Mouse (Mus musculus) liver, embryonic 15.5 days (tissue): ENCODE measurements around the gene Cdk4. TPM values are rescaled to one million over a fixed set of nuclear protein-coding genes. Genes with fewer than 3 reads are reported as not detected.
A peak's percentile ranks its signal among the peaks of the same experiment; 100 is the strongest.
"Not testable (repeated sequence)": the region's sequence is repeated elsewhere in the genome, so short reads cannot be mapped to it uniquely, and the experiment has no call there.

Source experiments
- ATAC-seq: fragments of 200-750 bp; cut with Nextera tagmentation; 2 replicates; pipeline ENCODE4 v1.8.0; 2017; ENCODE audit warnings: moderate number of reproducible peaks, mild to moderate bottlenecking, moderate library complexity; ENCODE audit not compliant: insufficient read depth
- H3K27ac ChIP-seq: fragments of 300-500 bp; sonication (generic); replicated peaks from 2 replicates; pipeline ENCODE4 v1.5.1; 2015; ENCODE audit warnings: mild to moderate bottlenecking, inconsistent platforms
- H3K27me3 ChIP-seq: fragments of 300-500 bp; sonication (generic); 2 replicates; pipeline ENCODE4 v1.6.1; 2015; ENCODE audit warnings: mild to moderate bottlenecking, inconsistent platforms
- H3K36me3 ChIP-seq: fragments of 300-500 bp; sonication (generic); replicated peaks from 2 replicates; pipeline ENCODE4 v1.6.1; 2015; ENCODE audit warnings: moderate library complexity, mild to moderate bottlenecking, inconsistent platforms
- H3K4me1 ChIP-seq: fragments of 300-500 bp; sonication (generic); replicated peaks from 2 replicates; pipeline ENCODE4 v1.6.1; 2015; ENCODE audit warnings: inconsistent platforms
- H3K4me2 ChIP-seq: fragments of 300-500 bp; sonication (generic); 2 replicates; pipeline ENCODE4 v1.6.1; 2015; ENCODE audit warnings: moderate library complexity, mild to moderate bottlenecking, inconsistent platforms
- H3K4me3 ChIP-seq: fragments of 300-500 bp; sonication (generic); replicated peaks from 2 replicates; pipeline ENCODE4 v1.5.1; 2015; ENCODE audit warnings: mild to moderate bottlenecking, inconsistent platforms
- H3K9ac ChIP-seq: fragments of 300-500 bp; sonication (generic); 2 replicates; pipeline ENCODE4 v1.6.1; 2015; ENCODE audit warnings: moderate library complexity, mild to moderate bottlenecking, inconsistent platforms
- H3K9me3 ChIP-seq: fragments of 300-500 bp; sonication (generic); replicated peaks from 2 replicates; pipeline ENCODE4 v1.6.1; 2016; ENCODE audit warnings: inconsistent platforms
- WGBS: fragments of 180-500 bp; shearing (Covaris S2); methylation state at CpG from one replicate; pipeline ENCODE4 v1.1.7; 2015; ENCODE audit warnings: mixed read lengths; ENCODE audit not compliant: insufficient replicate concordance; 5-methylcytosine and 5-hydroxymethylcytosine counted together
- polyA plus RNA-seq: library from polyadenylated mRNA; unstranded; fragments of >200 nt; fragmentation: Nextera tagmentation; extraction: Ambion mirVana; gene quantifications from 2 replicates; pipeline ENCODE4 v1.2.1, GENCODE M21; 2015

Cdk4 gene
- polyA plus RNA-seq, 1 experiment from 2014 or later = 361 TPM

- H3K27me3 ChIP-seq = peaks cover 95% of the 10 kb centered on the region
- 2% methylated on average over 9 of the region's 9 CpGs for WGBS
- H3K4me2 ChIP-seq = peak overlapping the region; percentile 89
- ATAC-seq = no peak
- no peak overlapping the region for H3K27ac ChIP-seq
- peaks cover 30% of the 10 kb centered on the region for H3K4me1 ChIP-seq
- no peaks in the 10 kb centered on the region for H3K9me3 ChIP-seq
- H3K36me3 ChIP-seq = no peaks in the 10 kb centered on the region
- no peak overlapping the region for H3K4me3 ChIP-seq
- no peak overlapping the region for H3K9ac ChIP-seq
Measured at GRCm38 (mm10) chr10:127058161-127058560, 5.2 kb upstream of the Cdk4 start.

- Histone ChIP-seq H3K27me3 (peaks cover 89% of the 10 kb centered on the region), H3K9ac (no peak overlapping the region), H3K36me3 (no peaks in the 10 kb centered on the region), H3K9me3 (no peaks in the 10 kb centered on the region), H3K4me1 (peaks cover 35% of the 10 kb centered on the region), H3K27ac (no peak overlapping the region), H3K4me3 (peak overlapping the region; percentile 61; the same call in 1 of the 2 replicates), H3K4me2 (peak overlapping the region; percentile 89)
- no peak for ATAC-seq
- WGBS = 11% methylated on average over 8 of the region's 8 CpGs
Measured at GRCm38 (mm10) chr10:127058708-127059107, 4.6 kb upstream of the Cdk4 start.

- no peak for ATAC-seq
- no peaks in the 10 kb centered on the region for H3K36me3 ChIP-seq
- peaks cover 83% of the 10 kb centered on the region for H3K27me3 ChIP-seq
- no peaks in the 10 kb centered on the region for H3K9me3 ChIP-seq
- peaks cover 42% of the 10 kb centered on the region for H3K4me1 ChIP-seq
- H3K4me2 ChIP-seq = peak overlapping the region; percentile 89
- H3K27ac ChIP-seq = no peak overlapping the region
- H3K9ac ChIP-seq = peak overlapping the region; percentile 27; the same call in 1 of the 2 replicates
- under 1% methylated on average over 82 of the region's 92 CpGs for whole genome bisulfite sequencing
- peak overlapping the region; percentile 61 for H3K4me3 ChIP-seq
Measured at GRCm38 (mm10) chr10:127059174-127059967, 4.0 kb upstream of the Cdk4 start.

GRCm38 (mm10) chr10:127059968-127060916 lies 3.1 kb upstream of the Cdk4 start, which contains the start of gene March9:
TSS of gene March9 (minus strand) at chr10:127060184.
- WGBS = 2% methylated on average over 57 of the region's 72 CpGs
- no peaks in the 10 kb centered on the region for H3K9me3 ChIP-seq
- peaks cover 6% of the 10 kb centered on the region for H3K36me3 ChIP-seq
- peaks cover 50% of the 10 kb centered on the region for H3K4me1 ChIP-seq
- H3K9ac ChIP-seq = peak within 1 kb of the TSS; percentile 27; the same call in 1 of the 2 replicates
- no peak within 1 kb of the TSS for H3K27ac ChIP-seq
- peak within 1 kb of the TSS; percentile 89 for H3K4me2 ChIP-seq
- H3K4me3 ChIP-seq = peak within 1 kb of the TSS; percentile 61
- ATAC-seq = no peak
- H3K27me3 ChIP-seq = peaks cover 74% of the 10 kb centered on the region

GRCm38 (mm10) chr10:127061085-127061484 lies 2.2 kb upstream of the Cdk4 start:
- Histone ChIP-seq H3K9ac (no peak overlapping the region), H3K4me3 (no peak overlapping the region), H3K9me3 (no peaks in the 10 kb centered on the region), H3K4me1 (peaks cover 59% of the 10 kb centered on the region), H3K27me3 (peaks cover 66% of the 10 kb centered on the region), H3K27ac (no peak overlapping the region), H3K36me3 (peaks cover 14% of the 10 kb centered on the region), H3K4me2 (no peak overlapping the region)
- no peak for ATAC-seq
- 51% methylated on average over 5 of the region's 5 CpGs for WGBS

GRCm38 (mm10) chr10:127061513-127061912 lies 1.8 kb upstream of the Cdk4 start:
- 54% methylated on average over 2 of the region's 2 CpGs for WGBS
- Histone ChIP-seq H3K9me3 (no peaks in the 10 kb centered on the region), H3K4me1 (peaks cover 62% of the 10 kb centered on the region), H3K27me3 (peaks cover 61% of the 10 kb centered on the region), H3K36me3 (peaks cover 18% of the 10 kb centered on the region), H3K27ac (no peak overlapping the region), H3K4me3 (no peak overlapping the region), H3K9ac (no peak overlapping the region), H3K4me2 (no peak overlapping the region)
- no peak for ATAC-seq

GRCm38 (mm10) chr10:127062101-127062500 lies 1.2 kb upstream of the Cdk4 start:
- WGBS = 64% methylated on average over 4 of the region's 4 CpGs
- ATAC-seq, H3K4me3 ChIP-seq, H3K27ac ChIP-seq, H3K9me3 ChIP-seq, H3K9ac ChIP-seq, H3K4me2 ChIP-seq: not testable (repeated sequence)
- Histone ChIP-seq H3K27me3 (peaks cover 57% of the 10 kb centered on the region), H3K36me3 (peaks cover 24% of the 10 kb centered on the region), H3K4me1 (peaks cover 68% of the 10 kb centered on the region)

- H3K4me3 ChIP-seq = peak overlapping the region; percentile 71; the same call in 1 of the 2 replicates
Measured at GRCm38 (mm10) chr10:127062503-127062902, 831 bp upstream of the Cdk4 start.

GRCm38 (mm10) chr10:127063913-127064870 lies 858 bp downstream of the Cdk4 start:
- Histone ChIP-seq H3K36me3 (peaks cover 37% of the 10 kb centered on the region), H3K4me2 (peak overlapping the region; percentile 94), H3K4me1 (peaks cover 80% of the 10 kb centered on the region), H3K9ac (peak overlapping the region; percentile 73), H3K27me3 (peaks cover 36% of the 10 kb centered on the region), H3K4me3 (peak overlapping the region; percentile 71), H3K27ac (peak overlapping the region; percentile 73), H3K9me3 (no peaks in the 10 kb centered on the region)
- no peak for ATAC-seq
- 12% methylated on average over 37 of the region's 37 CpGs for WGBS

More at GRCm38 (mm10) chr10:127062503-127062902, 831 bp upstream of the Cdk4 start:
- Histone ChIP-seq H3K9me3 (no peaks in the 10 kb centered on the region), H3K4me2 (peak overlapping the region; percentile 94), H3K27ac (no peak overlapping the region), H3K27me3 (peaks cover 53% of the 10 kb centered on the region), H3K9ac (no peak overlapping the region), H3K36me3 (peaks cover 28% of the 10 kb centered on the region), H3K4me1 (peaks cover 70% of the 10 kb centered on the region)
- WGBS = 64% methylated on average over 5 of the region's 5 CpGs
- no peak for ATAC-seq

- H3K9ac ChIP-seq = no peak overlapping the region
- H3K4me1 ChIP-seq = peaks cover 80% of the 10 kb centered on the region
Measured at GRCm38 (mm10) chr10:127065981-127066380, 2.6 kb downstream of the Cdk4 start.

More at GRCm38 (mm10) chr10:127065981-127066380, 2.6 kb downstream of the Cdk4 start:
- 49% methylated on average over 9 of the region's 9 CpGs for WGBS
- H3K27me3 ChIP-seq = peaks cover 18% of the 10 kb centered on the region
- ATAC-seq = no peak
- H3K4me2 ChIP-seq = peak overlapping the region; percentile 11; the same call in 1 of the 2 replicates
- peaks cover 37% of the 10 kb centered on the region for H3K36me3 ChIP-seq
- no peak overlapping the region for H3K4me3 ChIP-seq
- H3K27ac ChIP-seq = 0 out of 2 replicates have a peak overlapping the region, but pooled peaks have one; percentile 25
- no peaks in the 10 kb centered on the region for H3K9me3 ChIP-seq
